Mouse (Mus musculus) adrenal gland, postnatal 4 days (tissue): ENCODE measurements around the gene Slc29a4. TPM values are rescaled to one million over a fixed set of nuclear protein-coding genes. Genes with fewer than 3 reads are reported as not detected.
A peak's percentile ranks its signal among the peaks of the same experiment; 100 is the strongest.

ENCODE experiments used
- DNase-seq, 2 experiments: peaks; one replicate each; pipeline ENCODE4 v3.0.0; 2021 to 2022; ENCODE audit warnings: low spot score in 2 of 2, mixed read lengths in 2 of 2
- long read RNA-seq, 2 experiments: library from polyadenylated mRNA; stranded (forward); transcript quantifications; one replicate each; pipeline ENCODE4 v2.0.0; 2021
- total RNA-seq, 2 experiments: library from RNA; stranded (reverse); gene quantifications; 2 replicates each; pipeline ENCODE4 v1.2.3; 2021

Gene Slc29a4
- total RNA-seq = 10 to 100 TPM; 28.9 to 30.7 TPM
- long read RNA-seq, experiment 1, transcript Slc29a4-201 (11 exons, 2,789 nt) = major isoform, 18 of 34 reads
- long read RNA-seq, experiment 1, partial matches to known transcripts = 7 of 34 reads
- long read RNA-seq, experiment 1, other reads (novel, unspliced or antisense) = 9 of 34 reads
- long read RNA-seq, experiment 2, transcript Slc29a4-201 (11 exons, 2,789 nt) = major isoform, 32 of 70 reads
- long read RNA-seq, experiment 2, partial matches to known transcripts = 20 of 70 reads
- long read RNA-seq, experiment 2, other reads (novel, unspliced or antisense) = 18 of 70 reads

- no peak for DNase-seq
Observed at GRCm38 (mm10) chr5:142692248-142692647, at the start of gene Slc29a4. Gene Slc29a4 (plus strand): TSS chr5:142692512.

- DNase-seq = no peak
Observed at GRCm38 (mm10) chr5:142648162-142648561, 44.1 kb upstream of the Slc29a4 start.

GRCm38 (mm10) chr5:142649460-142650050 lies 42.8 kb upstream of the Slc29a4 start:
- DNase-seq = no peak

- no peak for DNase-seq
Observed at GRCm38 (mm10) chr5:142650390-142650789, 41.9 kb upstream of the Slc29a4 start.

- no peak for DNase-seq
Observed at GRCm38 (mm10) chr5:142650794-142651497, 41.4 kb upstream of the Slc29a4 start.

- DNase-seq = no peak
Observed at GRCm38 (mm10) chr5:142652266-142652665, 40.0 kb upstream of the Slc29a4 start.

GRCm38 (mm10) chr5:142660656-142661434 lies 31.5 kb upstream of the Slc29a4 start:
- DNase-seq = no peak

GRCm38 (mm10) chr5:142667921-142668320 lies 24.4 kb upstream of the Slc29a4 start:
- no peak for DNase-seq

- DNase-seq = no peak
Observed at GRCm38 (mm10) chr5:142668556-142669263, 23.6 kb upstream of the Slc29a4 start.

GRCm38 (mm10) chr5:142669726-142670125 lies 22.6 kb upstream of the Slc29a4 start:
- DNase-seq = no peak

- DNase-seq = no peak
Observed at GRCm38 (mm10) chr5:142673082-142673481, 19.2 kb upstream of the Slc29a4 start.

GRCm38 (mm10) chr5:142678141-142678571 lies 14.2 kb upstream of the Slc29a4 start:
- peak in 1 of 2 experiments; percentile 37 for DNase-seq

- no peak for DNase-seq
Observed at GRCm38 (mm10) chr5:142679065-142679464, 13.2 kb upstream of the Slc29a4 start.

GRCm38 (mm10) chr5:142681911-142682310 lies 10.4 kb upstream of the Slc29a4 start:
- DNase-seq = no peak

GRCm38 (mm10) chr5:142682529-142682928 lies 9.8 kb upstream of the Slc29a4 start:
- DNase-seq = no peak

- DNase-seq = no peak
Observed at GRCm38 (mm10) chr5:142688866-142689265, 3.4 kb upstream of the Slc29a4 start.

- no peak for DNase-seq
Observed at GRCm38 (mm10) chr5:142690343-142690742, 2.0 kb upstream of the Slc29a4 start.

- no peak for DNase-seq
Observed at GRCm38 (mm10) chr5:142692971-142693737, 842 bp downstream of the Slc29a4 start.

GRCm38 (mm10) chr5:142693738-142694430 lies 1.6 kb downstream of the Slc29a4 start:
- DNase-seq = no peak
